Mouse (Mus musculus) thymus, postnatal 14 days (tissue): ENCODE results near the gene Gpr82.
A peak's percentile ranks its signal among the peaks of the same experiment; 100 is the strongest.

ENCODE experiments used
- DNase-seq: peaks from one replicate; pipeline ENCODE4 v3.0.0; 2021

Gene Gpr82

DNA sequence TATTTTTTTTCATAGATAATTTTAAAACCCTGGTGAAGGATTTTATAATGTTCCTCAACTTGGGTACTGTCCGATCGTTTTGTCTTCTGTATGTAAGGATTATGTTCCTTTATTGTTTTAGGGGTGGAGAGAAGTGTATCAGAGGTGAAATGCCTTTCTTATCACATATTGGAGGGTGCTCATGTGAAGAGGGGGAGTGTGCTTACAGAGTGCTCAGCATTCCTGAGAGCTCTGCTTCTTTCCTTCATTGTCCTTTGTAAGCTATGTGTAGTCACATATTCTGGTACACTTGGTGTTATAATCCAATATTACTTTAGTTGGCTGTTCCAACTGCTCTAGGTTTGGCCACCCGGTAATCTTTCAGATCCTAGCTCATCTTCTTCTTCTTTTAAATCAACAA, 39.5 kb downstream of the Gpr82 start:
- no peak for DNase-seq

DNA sequence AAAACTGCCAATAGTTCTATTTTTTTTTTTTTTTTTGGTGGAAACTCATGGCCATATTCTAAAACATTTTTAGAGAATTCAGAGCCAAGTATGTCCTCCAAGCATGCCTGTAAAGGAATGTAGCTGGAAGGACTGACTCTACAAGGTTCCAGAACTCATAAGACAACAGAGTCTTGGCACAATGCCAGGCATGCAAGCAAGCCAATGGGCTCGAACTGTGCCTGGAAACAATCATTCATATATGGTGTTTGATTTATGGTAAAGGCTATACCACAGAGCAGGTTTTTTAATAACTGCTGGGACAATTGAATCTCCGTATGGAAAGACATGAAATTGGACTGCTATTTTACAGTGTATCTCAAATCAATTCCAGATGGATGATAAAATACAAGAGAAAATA, 43.9 kb downstream of the Gpr82 start:
- DNase-seq: no peak

DNA sequence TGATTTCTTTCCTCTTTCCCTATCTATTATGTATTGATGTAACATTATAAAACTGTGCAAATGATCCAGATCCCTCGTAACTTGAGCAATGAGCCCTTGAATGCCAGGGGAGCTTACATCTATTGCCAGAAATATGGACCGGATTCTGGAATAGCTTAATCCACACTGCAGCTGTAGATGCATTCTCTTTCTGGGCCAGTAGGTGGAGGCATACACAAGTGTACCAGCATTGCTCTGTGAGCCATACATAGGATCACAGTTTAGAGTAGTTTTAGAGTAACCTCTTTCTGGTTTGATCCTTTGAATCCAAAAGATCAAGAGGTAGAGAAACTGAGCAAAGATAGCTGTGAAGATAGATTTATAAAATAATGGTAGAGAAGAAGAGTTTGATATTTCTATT, 49.0 kb downstream of the Gpr82 start:
- DNase-seq: peak; percentile 33
